Mouse (Mus musculus) stomach, embryonic 15.5 days (tissue): Measurements from ENCODE around the gene Pafah1b2. TPM values are rescaled to one million over a fixed set of nuclear protein-coding genes. Genes with fewer than 3 reads are reported as not detected.

Experiments
- ATAC-seq: fragments of 200-750 bp; cut with Nextera tagmentation; 2 replicates; pipeline ENCODE4 v1.8.0; 2017; ENCODE audit warnings: low read depth, moderate number of reproducible peaks, moderate TSS enrichment; ENCODE audit not compliant: insufficient read depth, low FRiP score
- H3K27ac ChIP-seq: fragments of 300-500 bp; sonication (generic); 2 replicates; pipeline ENCODE4 v1.5.1; 2015; ENCODE audit warnings: mild to moderate bottlenecking, inconsistent platforms
- H3K27me3 ChIP-seq: fragments of 300-500 bp; sonication (generic); replicated peaks from 2 replicates; pipeline ENCODE4 v1.6.1; 2015; ENCODE audit warnings: inconsistent platforms
- H3K36me3 ChIP-seq: fragments of 300-500 bp; sonication (generic); 2 replicates; pipeline ENCODE4 v1.6.1; 2015; ENCODE audit warnings: inconsistent platforms
- H3K4me1 ChIP-seq: fragments of 300-500 bp; sonication (generic); 2 replicates; pipeline ENCODE4 v1.6.1; 2015; ENCODE audit warnings: inconsistent platforms
- H3K4me2 ChIP-seq: fragments of 300-500 bp; sonication (generic); 2 replicates; pipeline ENCODE4 v1.6.1; 2015; ENCODE audit warnings: mild to moderate bottlenecking, inconsistent platforms
- H3K4me3 ChIP-seq: fragments of 300-500 bp; sonication (generic); replicated peaks from 2 replicates; pipeline ENCODE4 v1.5.1; 2015; ENCODE audit warnings: inconsistent platforms
- H3K9ac ChIP-seq: fragments of 300-500 bp; sonication (generic); 2 replicates; pipeline ENCODE4 v1.6.1; 2015; ENCODE audit warnings: inconsistent platforms
- H3K9me3 ChIP-seq: fragments of 300-500 bp; sonication (generic); 2 replicates; pipeline ENCODE4 v1.6.1; 2016; ENCODE audit warnings: inconsistent platforms
- WGBS: fragments of 180-500 bp; shearing (Covaris S2); methylation state at CpG from one replicate; pipeline ENCODE4 v1.1.7; 2015; 5-methylcytosine and 5-hydroxymethylcytosine counted together
- microRNA-seq: library from miRNA; unstranded; fragments of <30 nt; microRNA quantifications from one replicate; pipeline ENCODE4, GENCODE M21; 2016
- polyA plus RNA-seq: library from polyadenylated mRNA; unstranded; fragments of >200 nt; fragmentation: Nextera tagmentation; extraction: Ambion mirVana; gene quantifications from 2 replicates; pipeline ENCODE4 v1.2.1, GENCODE M21; 2015

The Pafah1b2 gene
- polyA plus RNA-seq, 1 experiment from 2014 or later = 148 TPM

DNA sequence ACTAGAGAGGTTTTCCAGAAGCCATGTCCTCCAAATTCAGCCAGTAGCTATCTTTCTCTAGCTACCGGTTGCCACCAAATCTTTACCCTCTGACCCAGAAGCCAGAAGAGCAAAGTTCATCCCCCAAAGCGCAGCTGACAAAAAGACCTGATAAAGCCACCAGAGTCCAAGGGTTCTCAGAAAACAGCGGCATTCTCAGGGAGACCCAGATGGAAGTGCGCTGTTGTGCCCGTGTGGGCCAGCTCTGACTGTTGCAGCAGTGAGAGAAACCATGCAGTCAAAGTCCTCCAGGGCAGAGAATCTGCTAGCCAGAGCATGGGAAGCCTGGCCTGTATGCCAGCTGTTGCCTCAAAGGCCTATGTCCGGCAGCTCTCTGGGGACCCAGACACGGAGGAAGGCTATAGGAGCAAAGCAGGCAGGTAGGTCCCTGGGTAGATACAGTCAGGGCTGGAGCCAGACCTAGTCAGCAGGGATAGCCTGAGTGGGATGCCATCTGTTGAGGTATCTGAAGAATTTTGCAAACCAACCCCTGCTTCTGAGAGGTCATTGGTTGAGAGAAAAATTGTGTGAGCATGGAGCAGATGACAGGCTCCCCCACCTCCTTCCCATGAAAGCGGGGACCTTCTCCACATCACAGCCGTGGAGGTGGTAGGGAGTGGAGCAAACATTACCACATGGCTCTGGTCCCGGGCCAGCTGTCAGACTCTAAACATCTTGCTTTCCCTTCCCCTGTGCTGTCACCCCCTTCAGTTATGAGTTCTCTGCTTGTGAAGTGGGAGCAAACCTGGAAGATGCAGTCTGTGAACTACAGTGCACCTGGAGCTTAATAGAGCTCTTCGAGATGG lies 79.7 kb downstream of the Pafah1b2 start:
- Histone ChIP-seq H3K27me3 (no peaks in the 10 kb centered on the region), H3K4me1 (peaks cover 12% of the 10 kb centered on the region; the same call in 1 of the 2 replicates), H3K9me3 (no peaks in the 10 kb centered on the region), H3K4me2 (peak overlapping the region; percentile 36), H3K9ac (no peak overlapping the region), H3K36me3 (peaks cover 27% of the 10 kb centered on the region), H3K4me3 (peak overlapping the region; percentile 21), H3K27ac (peak overlapping the region; percentile 66)
- ATAC-seq = no peak
- 56% methylated on average over 11 of the region's 11 CpGs for WGBS

GRCm38 (mm10) chr9:45931958-45932357 lies 80.5 kb downstream of the Pafah1b2 start:
- peak overlapping the region; percentile 36 for H3K4me2 ChIP-seq

DNA sequence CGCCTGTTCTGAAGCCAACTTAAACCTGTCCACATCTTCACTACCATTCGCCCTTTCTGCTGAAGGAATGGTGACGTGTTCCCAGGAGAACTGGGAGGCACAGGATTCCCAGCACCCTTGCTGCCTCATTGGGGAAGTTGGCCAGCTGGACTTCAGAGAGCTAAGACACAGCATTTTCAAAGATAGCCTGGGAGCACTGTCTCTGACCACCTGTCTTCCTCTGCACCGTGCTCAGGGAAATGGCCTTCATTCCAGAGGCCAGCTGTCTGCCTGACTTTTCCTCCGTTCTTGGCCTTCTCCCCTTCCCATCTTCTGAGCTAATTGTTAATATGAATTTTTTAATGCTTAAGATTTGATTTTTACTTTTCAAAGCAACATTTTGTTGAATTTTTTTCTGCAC lies 83.2 kb downstream of the Pafah1b2 start:
- ATAC-seq = no peak

More at GRCm38 (mm10) chr9:45931958-45932357, 80.5 kb downstream of the Pafah1b2 start:
- no peak overlapping the region for H3K4me3 ChIP-seq
- H3K9ac ChIP-seq = no peak overlapping the region
- no peak for ATAC-seq
- H3K27me3 ChIP-seq = no peaks in the 10 kb centered on the region
- peaks cover 33% of the 10 kb centered on the region for H3K36me3 ChIP-seq
- H3K27ac ChIP-seq = peak overlapping the region; percentile 66
- H3K4me1 ChIP-seq = peaks cover 12% of the 10 kb centered on the region; the same call in 1 of the 2 replicates
- 41% methylated on average over 1 of the region's 1 CpGs for WGBS
- H3K9me3 ChIP-seq = no peaks in the 10 kb centered on the region

GRCm38 (mm10) chr9:45919895-45920294 lies 92.6 kb downstream of the Pafah1b2 start:
- Histone ChIP-seq H3K27me3 (no peaks in the 10 kb centered on the region), H3K27ac (peak overlapping the region; percentile 73), H3K4me2 (no peak overlapping the region), H3K9ac (no peak overlapping the region), H3K4me3 (no peak overlapping the region), H3K4me1 (peaks cover 4% of the 10 kb centered on the region; the same call in 1 of the 2 replicates), H3K9me3 (no peaks in the 10 kb centered on the region), H3K36me3 (peaks cover 49% of the 10 kb centered on the region)
- ATAC-seq = peak; percentile 75; the same call in 1 of the 2 replicates
- WGBS = 59% methylated on average over 1 of the region's 1 CpGs

More for the DNA sequence above, 83.2 kb downstream of the Pafah1b2 start:
- Histone ChIP-seq H3K4me2 (no peak overlapping the region), H3K36me3 (peaks cover 37% of the 10 kb centered on the region), H3K27me3 (no peaks in the 10 kb centered on the region), H3K4me3 (no peak overlapping the region), H3K27ac (no peak overlapping the region), H3K9ac (no peak overlapping the region), H3K9me3 (no peaks in the 10 kb centered on the region), H3K4me1 (peaks cover 7% of the 10 kb centered on the region; the same call in 1 of the 2 replicates)
- 79% methylated on average over 5 of the region's 5 CpGs for WGBS

- 77% methylated on average over 5 of the region's 5 CpGs for WGBS
- H3K4me2 ChIP-seq = no peak overlapping the region
- no peak overlapping the region for H3K4me3 ChIP-seq
- no peaks in the 10 kb centered on the region for H3K27me3 ChIP-seq
- no peak overlapping the region for H3K9ac ChIP-seq
- H3K4me1 ChIP-seq = peaks cover 4% of the 10 kb centered on the region; the same call in 1 of the 2 replicates
- peak overlapping the region; percentile 46; the same call in 1 of the 2 replicates for H3K27ac ChIP-seq
- no peaks in the 10 kb centered on the region for H3K9me3 ChIP-seq
- ATAC-seq = no peak; the same call in 1 of the 2 replicates
- peaks cover 57% of the 10 kb centered on the region for H3K36me3 ChIP-seq
Observed at GRCm38 (mm10) chr9:45917041-45917934, 95.2 kb downstream of the Pafah1b2 start.

- Histone ChIP-seq H3K9ac (no peak overlapping the region), H3K9me3 (no peaks in the 10 kb centered on the region), H3K36me3 (peaks cover 54% of the 10 kb centered on the region), H3K4me3 (no peak overlapping the region), H3K4me1 (peaks cover 4% of the 10 kb centered on the region; the same call in 1 of the 2 replicates), H3K27me3 (no peaks in the 10 kb centered on the region), H3K4me2 (no peak overlapping the region), H3K27ac (no peak overlapping the region)
- no peak for ATAC-seq
- 91% methylated on average over 2 of the region's 2 CpGs for WGBS
Observed at GRCm38 (mm10) chr9:45915659-45916058, 96.8 kb downstream of the Pafah1b2 start.

Small RNAs within 50 kb of the gene (microRNA-seq; reads per million reads assigned to microRNA genes)
- gene Mir7087 = not detected

Other genes with a start within 250 kb of the Pafah1b2 start
- 24.7 and 25.6 TPM in 2 replicates for gene Cep164, start 184.0 kb downstream of the Pafah1b2 start, polyA plus RNA-seq
- 28.3 and 28.5 TPM in 2 replicates for gene Bace1, start 174.1 kb downstream of the Pafah1b2 start, polyA plus RNA-seq
- 19.2 and 21.0 TPM in 2 replicates for gene Pcsk7, start 106.2 kb downstream of the Pafah1b2 start, polyA plus RNA-seq
- 40.6 and 45.9 TPM in 2 replicates for gene Rnf214, start 105.8 kb downstream of the Pafah1b2 start, polyA plus RNA-seq
- 380 and 441 TPM in 2 replicates for gene Tagln, start 76.6 kb downstream of the Pafah1b2 start, polyA plus RNA-seq
- 43.8 and 47.9 TPM in 2 replicates for gene Sidt2, start 57.4 kb downstream of the Pafah1b2 start, polyA plus RNA-seq
- gene Sik3, start 130 bp upstream of the Pafah1b2 start, polyA plus RNA-seq = 11.5 and 15.3 TPM in 2 replicates
- 515 and 597 TPM in 2 replicates for gene Apoa1, start 215.9 kb upstream of the Pafah1b2 start, polyA plus RNA-seq
- 46.5 and 53.1 TPM in 2 replicates for gene Apoc3, start 222.9 kb upstream of the Pafah1b2 start, polyA plus RNA-seq
- 86.6 and 91.9 TPM in 2 replicates for gene Apoa4, start 228.0 kb upstream of the Pafah1b2 start, polyA plus RNA-seq